Mouse (Mus musculus) left cerebral cortex, postnatal 36 days (tissue): ENCODE results near the gene Sytl4. TPM values are rescaled to one million over a fixed set of nuclear protein-coding genes. Genes with fewer than 3 reads are reported as not detected.

Source experiments
- DNase-seq, 2 experiments: peaks; one replicate each; pipeline ENCODE4 v3.0.0; 2021 to 2022; ENCODE audit warnings: low spot score in 2 of 2, mixed read lengths in 1 of 2
- intact Hi-C: fragments of 180-260 bp; cut with DNase I; formaldehyde crosslinking; loops from one replicate; pipeline ENCODE4 v1.15.1; 2025
- total RNA-seq, 2 experiments: library from RNA; stranded (reverse); gene quantifications; 2 replicates each; pipeline ENCODE4 v1.2.3; 2021

Gene Sytl4
- under 1 TPM; 0.27 to 0.54 TPM for total RNA-seq

GRCm38 (mm10) chrX:133981231-133982002, at the start of gene Sytl4:
Gene Sytl4 (minus strand): TSS chrX:133981812.
- DNase-seq, result no peak
- intact Hi-C loops, result no loop called here

- no peak for DNase-seq
- intact Hi-C loops, result loop anchor here (10.0 kb wide), 1 partner anchor 236 kb away; no protein-coding TSS in a partner anchor
Measured at GRCm38 (mm10) chrX:134020664-134021063, 39.1 kb upstream of the Sytl4 start.

GRCm38 (mm10) chrX:134019005-134019404, 37.4 kb upstream of the Sytl4 start:
- intact Hi-C loops, result loop anchor here (2.0 kb wide), 1 partner anchor 88 kb away; no protein-coding TSS in a partner anchor
- DNase-seq, result peak; percentile 12 to 60

- DNase-seq, result no peak
- intact Hi-C loops, result no loop called here
Measured at GRCm38 (mm10) chrX:133995866-133996265, 14.3 kb upstream of the Sytl4 start.

GRCm38 (mm10) chrX:133964615-133965014, 17.0 kb downstream of the Sytl4 start:
- DNase-seq, result no peak
- intact Hi-C loops, result no loop called here

- intact Hi-C loops, result no loop called here
- DNase-seq, result no peak
Measured at GRCm38 (mm10) chrX:133960617-133961016, 21.0 kb downstream of the Sytl4 start.

GRCm38 (mm10) chrX:133954661-133955060, 27.0 kb downstream of the Sytl4 start:
- intact Hi-C loops, result no loop called here
- no peak for DNase-seq

GRCm38 (mm10) chrX:133947427-133947826, 34.2 kb downstream of the Sytl4 start:
- peak; percentile 8 to 17 for DNase-seq
- intact Hi-C loops, result no loop called here

GRCm38 (mm10) chrX:133939561-133939960, 42.1 kb downstream of the Sytl4 start:
- DNase-seq, result no peak

GRCm38 (mm10) chrX:133936605-133937225, 44.9 kb downstream of the Sytl4 start:
- intact Hi-C loops, result no loop called here
- DNase-seq, result no peak

More at GRCm38 (mm10) chrX:133939561-133939960, 42.1 kb downstream of the Sytl4 start:
- intact Hi-C loops, result no loop called here

GRCm38 (mm10) chrX:133931302-133932013, 50.2 kb downstream of the Sytl4 start:
- intact Hi-C loops, result loop anchor here (2.0 kb wide), 1 partner anchor 87 kb away; no protein-coding TSS in a partner anchor
- DNase-seq, result peak; percentile 4 to 11

GRCm38 (mm10) chrX:133926760-133927159, 54.9 kb downstream of the Sytl4 start:
- no peak for DNase-seq
- intact Hi-C loops, result no loop called here

- DNase-seq, result no peak
- intact Hi-C loops, result no loop called here
Measured at GRCm38 (mm10) chrX:133921187-133921586, 60.4 kb downstream of the Sytl4 start.

- no peak for DNase-seq
- intact Hi-C loops, result no loop called here
Measured at GRCm38 (mm10) chrX:133914219-133914618, 67.4 kb downstream of the Sytl4 start.

GRCm38 (mm10) chrX:133913006-133913405, 68.6 kb downstream of the Sytl4 start:
- no peak for DNase-seq
- intact Hi-C loops, result no loop called here

GRCm38 (mm10) chrX:133911397-133912103, 70.1 kb downstream of the Sytl4 start:
- no peak for DNase-seq
- intact Hi-C loops, result no loop called here

- no peak for DNase-seq
- intact Hi-C loops, result no loop called here
Measured at GRCm38 (mm10) chrX:133908261-133908660, 73.4 kb downstream of the Sytl4 start, which contains the start of gene Srpx2. Gene Srpx2 (plus strand): TSS chrX:133908426.

- DNase-seq, result peak; percentile 75 to 77
- intact Hi-C loops, result loop anchor here (10.0 kb wide), 1 partner anchor 113 kb away; no protein-coding TSS in a partner anchor
Measured at GRCm38 (mm10) chrX:133898014-133898542, 83.5 kb downstream of the Sytl4 start, which contains the start of gene Tspan6. Gene Tspan6 (minus strand): TSS chrX:133898429.

- peak; percentile 4 to 5 for DNase-seq
- intact Hi-C loops, result no loop called here
Measured at GRCm38 (mm10) chrX:133888111-133888510, 93.5 kb downstream of the Sytl4 start.
